Mouse (Mus musculus): Measurements from ENCODE around the gene Srprb.

Gene Srprb

DNA sequence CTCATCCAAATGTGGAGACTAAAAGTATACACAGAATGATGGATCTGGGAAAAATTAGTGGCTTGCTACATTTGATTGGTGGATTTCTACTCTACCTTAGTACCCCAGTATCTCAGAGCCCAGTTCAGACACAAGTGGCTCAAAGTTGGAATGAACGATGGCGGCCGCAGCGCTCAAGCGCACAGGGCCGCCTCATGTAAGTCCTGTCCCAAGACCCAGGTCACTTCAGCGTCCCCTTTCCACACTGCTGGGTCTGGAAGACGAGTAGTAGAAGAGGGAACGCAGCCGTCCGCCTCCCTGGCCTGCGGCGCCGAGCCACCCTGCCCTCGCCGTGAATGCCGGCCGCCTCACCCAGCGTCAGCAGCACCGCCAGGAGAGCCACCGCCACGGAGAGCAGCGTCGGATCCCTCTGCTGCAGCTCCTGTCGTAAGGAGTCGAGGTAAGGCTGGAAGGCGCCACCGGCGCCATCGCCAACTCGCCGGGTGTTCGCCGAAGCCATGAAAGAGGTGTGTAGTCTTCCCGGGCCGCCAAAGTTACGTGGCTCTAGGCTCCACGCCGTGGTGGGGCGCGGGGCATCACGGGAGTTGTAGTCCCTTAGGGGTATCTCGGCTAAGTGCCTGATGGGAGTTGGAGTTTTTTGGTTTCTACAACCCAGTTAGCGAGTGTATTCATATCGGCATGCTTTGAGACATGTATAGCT is at the start of gene Srprb:
Gene Srprb (minus strand): TSS at position 577 of the 700 bp plus-strand sequence.
- peak; percentile 96 for DNase-seq

DNA sequence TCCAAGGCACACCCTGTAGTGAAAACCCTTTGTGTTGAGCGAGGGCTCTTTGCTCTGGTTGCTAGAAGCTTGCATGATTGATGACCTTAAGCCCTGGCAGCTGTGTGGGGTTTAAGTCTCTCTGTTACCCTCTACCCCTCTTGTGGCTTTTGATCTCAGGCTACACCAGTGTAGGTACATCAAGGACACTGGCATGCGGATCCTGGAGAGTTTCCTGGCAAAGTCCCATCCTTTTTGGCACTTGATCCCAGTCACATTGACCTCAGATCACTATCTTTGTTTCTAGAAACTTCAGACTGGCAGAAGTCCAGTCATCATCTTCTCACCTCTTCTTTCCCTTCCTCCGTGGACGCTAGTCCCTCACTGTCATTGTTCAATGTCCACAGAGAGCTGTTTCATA is 46.7 kb upstream of the Srprb start:
- no peak for DNase-seq

DNA sequence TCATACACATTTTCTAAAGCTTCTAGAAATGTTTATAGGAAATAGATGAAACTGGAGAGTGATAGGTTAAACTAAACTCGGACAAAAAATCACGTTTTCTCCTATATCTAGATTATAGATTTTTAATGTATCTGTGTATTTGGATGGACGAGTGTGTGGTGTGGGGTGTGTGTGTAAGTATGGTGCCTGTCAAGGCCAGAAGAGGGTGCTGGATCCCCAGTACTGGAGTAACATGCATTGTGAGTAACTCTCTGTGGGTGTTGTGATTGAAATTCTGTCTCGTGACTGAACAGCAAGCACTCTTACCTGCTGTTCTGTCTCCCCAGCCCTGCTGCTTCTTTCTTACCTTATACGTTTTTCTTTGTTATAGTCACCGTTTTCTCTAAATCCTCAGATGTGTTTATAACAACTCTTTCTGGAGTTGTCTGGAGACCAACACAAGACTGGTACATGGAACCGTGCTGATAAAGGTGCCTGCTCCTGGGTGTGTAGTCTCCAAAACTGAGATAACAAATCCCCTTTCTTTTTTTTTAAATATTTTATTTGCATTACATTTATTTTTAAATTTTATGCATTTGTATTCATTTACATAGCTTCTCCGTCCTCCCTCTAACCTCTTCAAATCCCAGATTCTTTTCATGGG is 44.7 kb upstream of the Srprb start:
- no peak for DNase-seq

DNA sequence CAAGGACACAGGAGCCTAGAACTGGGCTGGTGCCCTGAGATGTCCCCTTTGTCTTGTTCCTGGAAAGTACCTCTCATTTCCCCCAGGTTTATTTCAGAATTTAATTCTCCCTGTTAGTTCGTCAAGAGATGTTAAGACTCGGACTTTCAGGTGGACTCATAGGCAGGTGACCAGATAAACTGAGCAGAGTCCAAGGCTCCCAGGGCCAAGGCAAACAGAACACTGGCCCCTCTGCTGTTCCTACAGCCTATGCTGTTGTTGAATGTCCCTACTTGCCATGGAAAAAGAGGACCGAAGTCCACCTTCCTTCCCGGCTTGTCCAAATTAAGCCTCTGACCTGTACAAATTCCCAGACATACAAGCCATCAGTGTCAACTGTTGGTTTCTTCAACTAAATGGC is 41.7 kb upstream of the Srprb start:
- no peak for DNase-seq

DNA sequence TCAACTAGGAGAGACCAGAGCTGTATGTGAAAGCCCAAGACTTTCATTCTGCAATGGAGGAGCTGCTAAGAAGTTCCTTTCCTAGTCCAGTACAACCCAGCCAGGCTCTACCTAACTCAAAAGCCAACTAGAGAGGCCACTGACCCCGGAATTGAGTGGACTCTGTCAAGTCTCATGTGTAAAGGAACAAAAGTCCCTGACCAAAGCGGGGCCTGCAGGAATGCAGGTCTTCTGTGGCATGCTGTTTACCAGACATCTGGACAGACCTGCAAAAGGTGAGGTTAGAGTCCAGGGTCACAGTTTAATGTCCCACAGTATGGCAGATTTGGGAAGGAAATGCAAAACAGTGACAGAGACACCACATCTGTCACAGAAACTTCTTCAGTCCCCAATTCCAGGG is 39.3 kb upstream of the Srprb start:
- no peak for DNase-seq

DNA sequence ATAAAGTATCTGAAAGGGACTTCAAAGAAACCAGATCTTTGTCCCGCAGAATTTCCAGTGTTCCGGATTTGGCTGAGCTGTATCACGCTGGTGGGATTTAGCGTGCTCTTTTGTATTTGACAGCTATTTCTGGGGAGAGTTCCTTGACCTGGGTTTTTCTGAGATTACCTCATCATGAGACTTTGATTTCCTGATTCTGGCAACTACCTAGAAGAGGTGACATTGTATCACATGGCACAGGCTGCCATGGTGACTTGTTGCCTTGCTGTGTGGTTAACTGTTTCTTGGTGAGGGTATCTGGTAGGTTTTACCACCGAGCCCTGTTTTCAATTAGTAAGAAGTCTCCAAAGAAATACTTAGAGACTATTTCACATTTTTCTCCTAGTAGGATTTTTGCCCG is 37.5 kb upstream of the Srprb start:
- DNase-seq: no peak

DNA sequence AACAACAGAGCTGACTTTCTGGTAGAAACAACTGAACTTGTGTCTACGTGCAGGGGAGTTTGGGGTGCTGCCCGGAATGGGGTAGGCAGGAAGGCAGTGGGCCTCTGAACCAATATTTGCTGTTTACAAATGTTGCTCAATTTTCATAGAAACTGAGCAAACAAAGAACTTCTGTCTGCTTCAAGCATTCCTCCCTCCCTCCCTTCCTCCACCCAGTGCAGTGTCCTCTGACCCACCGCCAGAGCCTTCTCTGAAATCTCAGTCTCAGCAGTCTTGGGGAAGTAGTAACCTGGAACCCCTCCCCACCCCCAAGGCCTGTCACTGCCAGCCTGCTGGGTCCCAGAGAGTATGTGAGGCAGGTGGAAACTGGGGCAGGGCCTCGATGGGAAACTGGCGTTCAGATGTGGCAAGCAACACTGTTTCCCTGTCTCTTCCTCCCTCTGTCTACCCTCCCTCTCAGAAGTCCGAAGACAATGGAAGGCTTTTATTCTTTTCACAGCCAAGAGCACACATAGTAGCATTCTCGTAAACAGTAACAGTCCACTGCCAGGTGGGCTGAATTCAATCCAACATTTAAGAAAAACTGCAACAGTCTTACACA is 32.7 kb upstream of the Srprb start:
- peak; percentile 19 for DNase-seq

DNA sequence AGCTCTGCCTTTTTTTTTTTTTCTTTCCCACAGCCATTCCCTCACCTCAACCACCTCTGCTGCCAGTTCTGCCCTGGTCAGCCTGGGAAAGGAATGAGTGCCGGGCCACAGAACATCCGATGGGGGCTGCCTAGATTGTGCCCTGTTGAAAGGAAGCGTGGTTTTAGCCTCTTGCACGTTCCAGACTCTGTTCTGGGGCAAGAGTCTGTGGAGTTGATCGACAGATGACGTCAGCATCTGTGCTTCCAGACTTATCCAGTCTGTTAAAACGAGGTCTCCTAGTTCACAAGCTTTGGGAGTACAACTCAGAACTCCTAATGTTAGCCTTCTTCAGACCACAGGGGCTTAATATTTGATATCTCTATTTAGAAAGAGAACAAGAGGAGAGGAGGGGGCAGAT is 32.1 kb upstream of the Srprb start:
- DNase-seq: no peak

DNA sequence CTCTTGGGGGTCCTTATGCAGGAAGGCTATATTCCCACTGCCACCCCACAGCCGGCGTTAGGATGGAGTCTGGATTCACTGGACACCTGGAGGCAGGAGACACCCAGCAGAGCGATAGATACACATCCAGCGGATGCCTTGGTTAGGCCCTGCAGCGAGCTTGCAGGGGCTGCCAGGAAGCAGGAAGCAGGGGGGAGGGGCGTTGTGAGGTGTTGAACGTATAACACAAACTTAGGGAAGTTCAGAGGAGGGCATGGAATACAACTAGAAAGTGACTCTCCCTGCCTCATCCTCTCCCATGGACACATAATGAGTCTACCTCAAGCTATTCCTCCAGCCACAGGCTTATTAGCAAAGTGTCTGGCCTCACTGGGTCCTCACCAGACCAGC is 31.1 kb upstream of the Srprb start:
- no peak for DNase-seq

DNA sequence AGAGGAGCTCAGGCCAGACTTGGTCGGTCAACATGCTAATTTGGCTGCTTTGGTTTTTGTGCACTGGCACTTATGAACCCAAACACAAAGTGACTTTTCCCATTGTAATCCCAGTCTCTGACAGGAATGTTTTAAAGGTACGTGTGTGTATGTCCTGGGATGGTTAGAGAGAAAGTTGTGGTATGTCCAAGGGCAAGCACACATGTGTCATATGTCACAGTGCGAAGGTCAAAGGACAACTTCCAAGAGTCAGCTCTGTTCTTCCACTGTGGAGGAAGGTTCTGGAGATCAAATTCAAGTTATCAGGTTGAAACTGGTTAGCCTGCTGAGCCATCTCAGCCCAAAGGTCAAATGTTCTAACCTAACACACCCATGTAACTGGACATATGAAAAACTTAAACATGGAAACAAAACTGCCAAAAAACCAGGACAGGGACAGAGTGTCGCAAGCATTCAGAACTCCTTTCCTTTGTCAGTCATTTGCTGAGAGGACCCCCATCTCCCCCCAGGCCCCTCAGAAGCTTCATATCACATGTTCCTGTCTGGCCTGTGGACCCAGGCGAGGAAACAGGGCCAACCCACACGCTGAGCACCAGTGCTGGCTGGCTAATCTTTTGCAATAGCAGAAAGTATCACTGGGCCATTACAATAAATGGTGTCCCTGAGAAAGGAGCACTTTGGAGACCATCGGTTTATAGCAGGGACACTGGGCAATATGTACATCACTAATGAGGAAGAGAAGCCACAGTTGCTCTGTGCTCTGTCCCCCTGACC is 30.5 kb upstream of the Srprb start:
- DNase-seq: no peak

DNA sequence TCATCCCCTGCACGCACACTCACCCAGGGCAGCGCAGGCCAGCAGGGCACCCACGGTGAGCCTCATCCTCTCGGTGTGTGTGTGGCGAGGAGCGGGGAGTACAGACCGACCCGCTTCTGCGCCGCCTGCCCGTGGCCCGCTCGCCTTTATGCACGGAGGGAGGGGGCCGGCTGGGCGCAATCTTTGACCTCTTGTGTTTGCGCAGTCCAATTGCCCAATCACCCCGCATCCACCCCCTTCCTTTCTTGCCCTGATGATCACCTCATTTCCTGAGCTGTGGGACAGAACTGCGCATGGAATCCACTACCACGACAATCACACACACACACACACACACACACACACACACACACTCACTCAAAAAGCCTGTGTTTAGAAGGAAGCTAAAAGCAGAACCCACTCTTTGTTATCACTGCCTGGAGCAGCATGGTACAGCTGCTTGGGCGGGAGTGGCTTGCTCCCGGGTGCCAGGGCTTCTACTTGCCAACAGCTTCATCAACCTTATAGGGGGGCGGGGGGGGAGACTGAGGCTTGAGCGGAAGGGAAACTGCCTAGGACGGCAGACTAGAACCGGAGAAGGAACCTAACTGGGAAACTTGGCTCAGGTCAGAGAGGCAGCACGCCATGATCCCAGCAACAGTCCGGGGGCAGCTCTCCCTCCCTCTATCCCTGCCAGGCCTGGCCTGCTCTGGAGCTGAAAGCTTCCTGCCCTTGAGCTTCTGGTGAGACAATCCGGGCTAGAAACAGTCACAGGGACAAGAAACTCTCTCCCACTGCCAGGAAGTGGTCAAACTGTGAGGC is 28.4 kb upstream of the Srprb start, which contains the start of the genes Gm20425 and Trf:
Gene Gm20425 (minus strand): TSS at position 157 of the 801 bp plus-strand sequence.
Gene Trf (minus strand): TSS at position 294 of the 801 bp plus-strand sequence.
- peak; percentile 61 for DNase-seq

DNA sequence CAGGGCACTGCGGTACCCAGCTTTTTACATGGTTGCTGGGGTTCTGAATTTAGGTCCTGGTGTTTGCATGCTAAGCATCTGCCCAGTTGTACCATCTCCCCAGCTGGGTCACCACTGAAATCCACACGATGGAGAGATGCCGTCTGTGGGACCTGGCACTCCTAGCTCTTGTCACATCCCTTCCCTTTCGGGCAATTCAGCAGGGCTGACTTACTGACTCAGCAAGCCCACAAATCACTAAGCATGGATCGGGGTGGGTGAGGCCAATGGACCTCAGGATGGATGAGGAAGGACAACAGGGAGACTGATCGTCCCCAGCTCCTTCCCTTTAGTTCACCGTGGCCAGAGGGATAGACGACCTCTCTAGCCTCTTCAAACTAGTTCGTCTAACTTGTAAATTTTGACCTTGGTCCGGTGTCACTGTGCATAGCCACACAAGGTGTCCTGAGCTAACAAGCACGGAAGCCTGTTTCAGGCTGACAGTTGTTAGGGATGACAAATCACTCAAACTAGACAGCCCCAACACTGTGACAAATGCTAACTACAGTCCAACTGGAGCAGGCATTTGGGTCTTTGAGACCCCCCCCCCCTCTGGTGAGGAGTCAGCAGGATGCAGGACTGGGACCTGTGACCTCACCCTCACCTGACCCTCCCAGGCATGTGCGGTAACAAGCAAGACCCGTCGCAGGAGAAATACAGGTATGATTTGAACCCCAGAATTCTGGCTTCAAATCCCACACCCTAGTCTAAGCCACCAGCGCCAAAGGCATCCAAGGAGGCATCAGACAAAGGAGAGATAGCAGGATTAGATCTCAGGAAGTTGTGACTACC is 27.3 kb upstream of the Srprb start:
- no peak for DNase-seq

DNA sequence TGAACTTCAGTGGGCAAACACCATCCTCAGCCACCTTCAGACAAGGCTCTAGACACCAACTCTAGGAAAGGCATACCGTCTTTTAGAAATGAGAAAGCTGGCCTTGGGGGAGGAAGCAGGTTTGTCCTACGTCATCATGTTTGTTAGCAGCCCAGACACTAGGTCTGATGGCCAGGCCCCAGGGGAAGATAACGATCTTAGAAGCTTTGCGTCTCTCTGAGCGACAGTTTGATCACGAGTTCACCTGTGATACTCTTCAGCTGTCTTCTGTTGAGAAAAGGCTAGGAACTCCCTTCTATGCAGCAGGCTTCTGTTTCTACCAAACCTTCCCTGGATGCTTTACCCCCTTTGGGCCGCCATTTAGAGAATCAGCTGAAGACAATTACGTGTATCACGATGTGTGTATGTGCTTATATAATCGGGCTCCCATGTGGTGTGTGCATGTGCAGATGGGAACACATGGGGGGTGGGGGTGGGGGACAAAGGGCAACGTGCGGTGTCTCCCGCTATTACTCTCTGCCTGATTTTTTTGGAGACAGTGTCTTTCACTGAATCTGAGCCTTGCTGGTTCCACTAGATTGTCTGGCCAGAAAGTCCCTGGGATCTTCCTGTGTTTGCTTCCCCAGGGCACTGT is 26.6 kb upstream of the Srprb start:
- no peak for DNase-seq

DNA sequence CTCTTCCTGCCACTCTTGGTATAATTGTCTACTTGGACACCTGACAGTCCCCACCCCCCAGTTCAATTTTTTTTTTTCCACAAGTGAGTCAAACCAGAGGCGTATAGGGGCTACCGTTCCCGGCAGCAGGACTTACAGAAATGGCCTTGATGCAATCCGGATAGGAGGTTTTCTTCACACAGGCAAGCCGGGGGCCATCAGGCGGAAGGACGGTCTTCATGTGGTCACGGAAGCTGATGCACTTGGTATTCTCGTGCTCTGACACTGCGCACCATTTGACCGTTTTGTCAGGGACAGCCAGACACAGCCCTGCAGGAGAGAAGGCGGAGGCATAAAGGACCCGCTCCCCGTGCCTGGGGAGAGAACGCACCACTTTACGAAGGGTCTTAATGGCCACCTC is 25.8 kb upstream of the Srprb start:
- no peak for DNase-seq

DNA sequence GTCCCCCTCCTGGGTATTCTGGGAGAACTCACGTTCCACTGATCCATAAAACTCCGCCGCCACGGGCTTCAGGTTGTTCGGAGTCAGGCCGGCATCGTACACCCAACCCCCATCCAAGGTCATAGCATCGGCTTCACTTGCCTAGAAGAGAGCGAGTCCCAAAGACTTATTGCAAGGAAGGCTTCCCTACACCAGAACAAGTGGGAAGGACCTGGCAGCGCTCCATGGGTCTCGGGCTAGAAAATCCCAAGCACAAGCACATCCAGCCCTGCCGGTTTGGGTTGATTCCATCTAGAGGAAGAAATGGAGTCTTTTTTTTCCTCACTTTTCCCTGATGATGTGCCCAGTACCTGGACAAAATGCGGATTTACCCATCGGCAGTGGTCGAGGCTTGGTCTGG is 24.9 kb upstream of the Srprb start:
- DNase-seq: no peak

DNA sequence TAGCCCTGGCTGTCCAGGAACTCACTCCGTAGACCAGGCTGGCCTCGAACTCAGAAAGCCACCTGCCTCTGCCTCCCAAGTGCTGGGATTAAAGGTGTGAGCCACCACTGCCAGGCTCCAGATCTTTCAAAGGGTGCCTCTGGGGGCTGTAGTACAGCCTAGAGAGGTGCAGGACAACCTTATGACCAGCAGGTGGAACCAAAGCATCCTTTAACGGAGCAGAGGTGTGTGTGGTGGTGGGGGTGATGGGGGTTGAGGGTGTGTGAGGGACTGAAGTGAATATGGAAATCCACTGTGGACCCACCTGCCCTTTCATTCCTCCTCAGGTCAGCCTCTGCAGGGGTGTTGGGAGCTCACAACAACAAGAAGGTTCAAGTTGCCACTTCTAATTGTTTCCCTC is 23.5 kb upstream of the Srprb start:
- no peak for DNase-seq

DNA sequence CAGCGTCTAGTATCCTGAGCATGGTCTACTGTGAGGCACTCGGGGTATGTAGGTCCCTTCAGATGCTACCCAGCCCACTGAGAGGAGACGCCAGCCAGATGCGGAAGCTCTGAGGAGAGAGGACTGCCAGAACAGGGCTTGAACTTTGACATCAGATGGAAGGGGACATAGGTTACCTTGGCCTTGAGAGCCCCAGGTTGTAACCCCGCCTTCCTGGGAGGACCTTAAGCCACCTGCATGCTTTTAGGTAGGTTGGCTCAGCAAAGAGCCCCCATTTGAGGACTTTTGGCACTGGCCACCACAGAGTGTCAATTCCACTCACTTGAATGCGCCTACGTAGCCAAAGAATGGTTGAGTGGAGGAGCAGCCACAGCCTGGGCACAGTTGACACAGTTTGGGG is 22.8 kb upstream of the Srprb start:
- DNase-seq: no peak

DNA sequence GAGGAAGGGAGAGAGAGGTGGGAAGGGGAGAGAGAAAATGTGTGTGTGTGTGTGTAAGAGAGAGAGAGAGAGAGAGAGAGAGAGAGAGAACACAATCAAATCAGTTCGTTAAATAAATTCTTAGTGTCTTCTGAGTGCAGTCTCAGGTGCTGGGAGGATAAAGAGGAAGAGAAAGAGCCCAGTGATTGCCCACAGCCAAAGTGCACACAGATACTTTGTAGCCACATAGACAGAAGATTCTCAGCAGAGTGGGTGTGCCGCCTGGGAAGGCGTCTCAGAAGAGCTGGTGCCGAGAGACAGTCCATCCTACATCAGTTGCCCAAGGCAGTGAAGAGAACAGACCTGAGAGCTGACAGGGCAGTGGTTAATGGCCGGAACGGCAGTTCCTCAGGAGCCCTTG is 12.3 kb upstream of the Srprb start:
- no peak for DNase-seq

DNA sequence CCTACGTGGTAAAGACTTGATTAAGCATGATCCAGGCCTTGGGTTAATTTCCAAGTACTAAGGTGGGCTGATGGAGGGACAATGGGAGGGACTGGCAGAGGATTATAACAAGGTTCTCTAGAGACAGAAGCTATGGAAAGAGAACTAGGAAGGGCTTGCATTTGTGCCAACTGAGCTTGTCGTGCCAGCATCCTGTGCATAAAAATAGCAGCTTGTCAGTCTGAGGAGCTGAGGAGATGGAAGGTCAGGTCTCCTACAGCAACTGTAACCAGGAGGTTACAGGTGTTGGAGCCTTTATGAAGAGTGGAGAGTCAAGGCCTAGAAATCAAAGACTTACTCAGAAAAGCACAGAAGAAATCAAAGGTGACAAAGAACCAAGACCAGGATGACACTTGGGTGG is 11.7 kb upstream of the Srprb start:
- no peak for DNase-seq

DNA sequence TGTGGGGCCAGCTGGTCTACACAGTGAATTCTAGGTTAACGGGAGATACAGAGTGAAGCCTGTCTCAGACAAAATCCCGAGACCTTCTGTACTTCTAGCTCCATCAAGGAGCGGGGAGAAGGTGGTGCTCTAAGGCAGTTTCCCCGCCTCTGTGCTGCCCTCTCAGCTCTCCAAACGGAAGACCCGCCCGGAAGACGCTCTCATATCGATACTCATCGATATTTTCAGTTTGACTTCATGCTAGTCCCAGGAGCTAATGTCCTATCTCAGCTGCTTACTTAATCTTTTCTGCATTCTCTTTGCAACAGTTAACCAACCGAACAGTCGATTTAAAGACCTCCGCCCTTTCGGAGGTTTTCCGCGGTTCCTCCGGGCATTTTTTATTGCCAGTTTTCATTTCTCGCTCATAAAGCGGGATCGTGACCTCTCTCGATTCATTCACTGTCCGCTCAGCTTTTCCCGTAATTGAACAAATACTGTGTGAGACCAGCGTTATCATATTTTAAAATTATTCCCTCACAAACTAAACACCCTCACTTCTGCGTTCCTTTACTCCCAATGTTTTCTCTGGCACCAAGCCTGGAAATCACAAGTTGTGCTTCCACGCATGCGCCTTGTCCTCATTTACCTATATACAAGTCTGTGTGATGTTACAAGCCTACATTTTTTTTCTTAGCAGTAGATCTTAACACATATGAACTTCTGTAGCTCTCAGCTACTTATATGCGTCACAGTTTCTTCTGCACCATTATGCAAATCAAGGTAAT is 10.9 kb upstream of the Srprb start:
- no peak for DNase-seq

All from right cerebral cortex, adult 18-20 months (tissue).